Mouse (Mus musculus): Measurements from ENCODE around the gene Lzts3. TPM values are rescaled to one million over a fixed set of nuclear protein-coding genes. Genes with fewer than 3 reads are reported as not detected.

The Lzts3 gene
- polyA plus RNA-seq, 1 experiment: 9.2 TPM

DNA sequence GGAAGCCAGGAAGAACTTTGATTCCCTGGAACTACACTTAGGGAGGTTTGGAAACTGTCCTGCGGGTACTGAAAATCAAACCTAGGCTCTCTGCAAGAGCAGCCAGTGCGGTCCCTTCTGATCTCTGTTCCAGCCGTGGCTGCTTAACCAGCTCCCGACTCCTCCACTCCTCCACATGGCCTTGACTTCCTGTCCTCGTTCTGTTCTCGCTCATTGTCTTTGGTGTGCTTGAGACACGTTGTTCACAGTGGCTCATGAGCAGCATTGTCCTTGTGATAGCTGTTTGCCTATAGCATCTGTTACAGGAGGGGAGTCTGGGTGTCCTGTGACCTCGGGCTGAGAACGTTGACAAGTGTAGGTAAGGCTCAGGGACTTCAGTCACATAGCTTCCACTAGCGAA lies 34.6 kb upstream of the Lzts3 start:
- no peaks in the 10 kb centered on the region for H3K27me3 ChIP-seq (ENCODE audit: control insufficient read depth, insufficient read depth, low read length)
- DNase-seq: no peak
- no peak overlapping the region for H3K4me3 ChIP-seq (ENCODE audit: control insufficient read depth, insufficient read depth, low read length)
- H3K4me1 ChIP-seq (replicated peaks; ENCODE audit: control insufficient read depth, insufficient read depth, low read length): no peaks in the 10 kb centered on the region
- 92% methylated on average over 10 of the region's 10 CpGs for WGBS
- no peak for TF ChIP-seq POLR2A (IDR thresholded peaks at IDR 0.05; ENCODE audit: control insufficient read depth, extremely low read depth, insufficient read depth, low read length, poor library complexity)
- no peak for TF ChIP-seq CTCF (IDR thresholded peaks at IDR 0.05; ENCODE audit: borderline replicate concordance, control insufficient read depth, extremely low read depth, insufficient read depth, low read length, poor library complexity)
- H3K27ac ChIP-seq (ENCODE audit: control insufficient read depth, insufficient read depth, low read length): no peak overlapping the region
- peaks cover 80% of the 10 kb centered on the region for H3K36me3 ChIP-seq (ENCODE audit: control insufficient read depth, insufficient read depth, low read length)

DNA sequence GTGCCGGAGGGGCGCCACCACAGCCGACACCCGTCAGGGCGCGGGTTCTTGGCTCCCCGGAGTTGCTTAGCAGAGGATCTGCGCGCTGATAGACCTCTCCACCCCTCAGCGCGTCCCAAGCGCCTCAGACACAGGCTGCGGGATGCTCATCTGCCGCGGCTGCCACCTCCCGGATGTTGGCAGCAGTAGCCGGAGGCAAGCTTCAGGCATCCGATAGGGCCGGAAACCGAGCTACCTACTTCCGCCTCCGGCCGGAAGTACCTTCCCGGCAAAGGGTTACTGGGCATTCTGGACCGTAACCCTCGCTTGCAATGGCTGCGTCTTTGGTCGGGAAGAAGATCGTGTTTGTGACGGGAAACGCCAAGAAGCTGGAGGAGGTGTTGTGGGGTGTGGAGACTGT lies 25.0 kb upstream of the Lzts3 start, which contains the start of gene Itpa:
Gene Itpa (plus strand): TSS at position 52 of the 400 bp plus-strand sequence.
- H3K27me3 ChIP-seq (ENCODE audit: control insufficient read depth, insufficient read depth, low read length): no peaks in the 10 kb centered on the region
- WGBS: under 1% methylated on average over 31 of the region's 31 CpGs
- peak; percentile 90 for DNase-seq

DNA sequence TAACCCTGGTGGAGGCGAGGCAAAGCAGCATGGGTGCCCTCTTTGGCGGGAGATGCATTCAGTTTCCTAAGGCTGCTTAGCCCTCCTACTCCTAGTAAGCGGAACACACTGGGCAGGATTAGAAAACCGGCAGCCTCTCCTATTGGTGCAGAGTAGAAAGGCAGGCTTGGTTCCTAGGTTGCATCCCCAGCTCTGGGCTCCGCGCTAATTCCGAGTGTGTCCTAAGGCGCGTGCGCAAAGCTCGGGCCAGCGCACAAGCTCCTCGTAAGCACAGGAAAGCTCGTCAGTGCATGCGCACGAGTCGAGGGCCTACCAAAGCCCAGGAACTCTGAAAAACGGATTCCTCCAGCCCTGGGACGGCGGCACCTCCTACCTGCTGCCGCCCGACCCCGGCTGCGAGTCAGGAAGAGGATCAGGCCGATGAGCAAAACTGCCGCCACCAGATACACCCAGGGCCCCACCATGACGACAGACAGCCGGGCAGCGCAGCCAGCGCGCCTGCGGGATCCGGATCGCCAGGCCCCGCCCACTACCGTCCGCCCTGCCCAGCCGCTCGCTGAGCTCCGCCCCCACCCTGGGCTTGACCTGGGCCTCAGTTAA lies 21.6 kb upstream of the Lzts3 start, which contains the start of gene Ddrgk1:
Gene Ddrgk1 (minus strand): TSS at position 558 of the 600 bp plus-strand sequence.
- TF ChIP-seq POLR2A (IDR thresholded peaks at IDR 0.05; ENCODE audit: control insufficient read depth, extremely low read depth, insufficient read depth, low read length, poor library complexity) (peak; percentile 63), CTCF (IDR thresholded peaks at IDR 0.05; ENCODE audit: borderline replicate concordance, control insufficient read depth, extremely low read depth, insufficient read depth, low read length, poor library complexity) (peak; percentile 51; the same call in 1 of the 2 replicates)
- WGBS: under 1% methylated on average over 40 of the region's 40 CpGs
- Histone ChIP-seq H3K4me3 (ENCODE audit: control insufficient read depth, insufficient read depth, low read length) (peak within 1 kb of the TSS; percentile 81), H3K4me1 (replicated peaks; ENCODE audit: control insufficient read depth, insufficient read depth, low read length) (peaks cover 17% of the 10 kb centered on the region), H3K36me3 (ENCODE audit: control insufficient read depth, insufficient read depth, low read length) (peaks cover 3% of the 10 kb centered on the region; the same call in 1 of the 2 replicates), H3K27ac (ENCODE audit: control insufficient read depth, insufficient read depth, low read length) (peak within 1 kb of the TSS; percentile 74), H3K27me3 (ENCODE audit: control insufficient read depth, insufficient read depth, low read length) (no peaks in the 10 kb centered on the region)
- peak; percentile 89 for DNase-seq

More for the DNA sequence above, 25.0 kb upstream of the Lzts3 start, which contains the start of gene Itpa:
- TF ChIP-seq CTCF (IDR thresholded peaks at IDR 0.05; ENCODE audit: borderline replicate concordance, control insufficient read depth, extremely low read depth, insufficient read depth, low read length, poor library complexity): peak; percentile 88
- peak; percentile 53; the same call in 1 of the 2 replicates for TF ChIP-seq POLR2A (IDR thresholded peaks at IDR 0.05; ENCODE audit: control insufficient read depth, extremely low read depth, insufficient read depth, low read length, poor library complexity)
- peak within 1 kb of the TSS; percentile 63 for H3K4me3 ChIP-seq (ENCODE audit: control insufficient read depth, insufficient read depth, low read length)
- H3K4me1 ChIP-seq (replicated peaks; ENCODE audit: control insufficient read depth, insufficient read depth, low read length): peaks cover 17% of the 10 kb centered on the region
- H3K27ac ChIP-seq (ENCODE audit: control insufficient read depth, insufficient read depth, low read length): no peak within 1 kb of the TSS
- peaks cover 12% of the 10 kb centered on the region for H3K36me3 ChIP-seq (ENCODE audit: control insufficient read depth, insufficient read depth, low read length)

DNA sequence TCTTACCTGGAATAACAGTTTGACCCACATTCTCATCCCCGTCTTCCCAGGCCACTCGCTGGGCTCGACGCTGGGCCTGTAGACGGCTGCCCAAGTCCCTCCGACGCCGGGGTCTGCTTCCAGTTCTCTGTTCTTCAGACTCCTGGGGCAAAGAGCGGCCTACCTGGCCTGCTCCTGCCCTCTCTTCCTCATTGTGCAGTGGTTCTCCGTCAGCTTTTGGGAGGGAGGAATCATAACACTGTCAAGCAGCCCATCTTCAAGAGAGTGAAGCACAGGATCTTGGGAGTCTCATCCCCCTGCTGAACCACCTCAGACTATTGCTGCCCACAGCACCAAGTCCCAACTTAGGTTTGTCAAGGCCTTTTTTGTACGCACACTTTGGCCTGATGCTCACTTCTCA lies 20.7 kb upstream of the Lzts3 start:
- Histone ChIP-seq H3K36me3 (ENCODE audit: control insufficient read depth, insufficient read depth, low read length) (peaks cover 3% of the 10 kb centered on the region; the same call in 1 of the 2 replicates), H3K27me3 (ENCODE audit: control insufficient read depth, insufficient read depth, low read length) (no peaks in the 10 kb centered on the region), H3K27ac (ENCODE audit: control insufficient read depth, insufficient read depth, low read length) (no peak overlapping the region), H3K4me3 (ENCODE audit: control insufficient read depth, insufficient read depth, low read length) (no peak overlapping the region), H3K4me1 (replicated peaks; ENCODE audit: control insufficient read depth, insufficient read depth, low read length) (peaks cover 17% of the 10 kb centered on the region)
- TF ChIP-seq POLR2A (IDR thresholded peaks at IDR 0.05; ENCODE audit: control insufficient read depth, extremely low read depth, insufficient read depth, low read length, poor library complexity) (no peak), CTCF (IDR thresholded peaks at IDR 0.05; ENCODE audit: borderline replicate concordance, control insufficient read depth, extremely low read depth, insufficient read depth, low read length, poor library complexity) (no peak)
- no peak for DNase-seq
- WGBS: 92% methylated on average over 11 of the region's 11 CpGs

DNA sequence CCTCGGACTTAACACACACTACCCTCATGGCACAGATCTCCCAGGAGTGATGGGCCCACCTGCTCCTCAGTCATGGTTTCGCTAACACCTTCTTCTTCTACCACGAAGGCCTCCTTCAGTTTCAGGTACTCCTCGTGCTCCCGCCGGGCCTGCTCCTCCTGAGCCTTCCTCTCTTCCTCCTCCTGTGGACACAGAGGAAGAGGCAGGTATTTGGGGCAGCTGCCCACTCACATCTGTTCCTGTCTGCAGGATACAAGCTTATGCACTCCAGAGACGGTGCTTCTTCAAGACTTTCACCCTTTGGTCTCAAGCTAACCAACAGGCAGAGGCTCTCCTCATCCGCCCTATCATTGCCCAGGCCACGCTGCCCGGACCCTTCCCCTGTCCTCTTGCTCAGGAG lies 15.9 kb upstream of the Lzts3 start:
- no peak for TF ChIP-seq CTCF (IDR thresholded peaks at IDR 0.05; ENCODE audit: borderline replicate concordance, control insufficient read depth, extremely low read depth, insufficient read depth, low read length, poor library complexity)
- TF ChIP-seq POLR2A (IDR thresholded peaks at IDR 0.05; ENCODE audit: control insufficient read depth, extremely low read depth, insufficient read depth, low read length, poor library complexity): no peak
- H3K4me3 ChIP-seq (ENCODE audit: control insufficient read depth, insufficient read depth, low read length): no peak overlapping the region

DNA sequence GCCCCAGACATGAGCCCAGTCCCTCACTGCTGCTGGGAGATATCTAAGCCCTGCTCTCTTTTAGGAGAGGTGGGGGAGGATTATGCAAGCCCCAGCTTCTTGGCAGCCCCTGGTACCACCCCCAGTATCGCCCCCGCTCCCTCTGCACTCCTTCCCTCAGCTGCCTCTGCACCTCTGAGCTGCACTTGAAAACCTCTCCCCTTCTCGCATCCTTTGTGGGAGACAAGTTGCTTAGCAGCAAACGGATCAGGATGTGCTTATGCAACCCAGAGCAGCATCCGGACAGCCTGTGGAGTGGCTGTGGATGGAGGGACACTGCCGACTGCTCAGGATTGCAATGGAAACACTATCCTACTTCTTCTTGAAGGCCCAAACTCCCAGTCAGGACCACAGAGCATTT lies 14.9 kb upstream of the Lzts3 start:
- no peaks in the 10 kb centered on the region for H3K4me1 ChIP-seq (replicated peaks; ENCODE audit: control insufficient read depth, insufficient read depth, low read length)
- 97% methylated on average over 6 of the region's 6 CpGs for WGBS
- no peak overlapping the region for H3K4me3 ChIP-seq (ENCODE audit: control insufficient read depth, insufficient read depth, low read length)
- no peak overlapping the region for H3K27ac ChIP-seq (ENCODE audit: control insufficient read depth, insufficient read depth, low read length)
- peaks cover 15% of the 10 kb centered on the region; the same call in 1 of the 2 replicates for H3K36me3 ChIP-seq (ENCODE audit: control insufficient read depth, insufficient read depth, low read length)
- no peaks in the 10 kb centered on the region for H3K27me3 ChIP-seq (ENCODE audit: control insufficient read depth, insufficient read depth, low read length)
- no peak for DNase-seq
- TF ChIP-seq CTCF (IDR thresholded peaks at IDR 0.05; ENCODE audit: borderline replicate concordance, control insufficient read depth, extremely low read depth, insufficient read depth, low read length, poor library complexity) (no peak), POLR2A (IDR thresholded peaks at IDR 0.05; ENCODE audit: control insufficient read depth, extremely low read depth, insufficient read depth, low read length, poor library complexity) (no peak)

More for the DNA sequence above, 15.9 kb upstream of the Lzts3 start:
- WGBS: 99% methylated on average over 10 of the region's 10 CpGs
- no peaks in the 10 kb centered on the region for H3K27me3 ChIP-seq (ENCODE audit: control insufficient read depth, insufficient read depth, low read length)
- peaks cover 15% of the 10 kb centered on the region; the same call in 1 of the 2 replicates for H3K36me3 ChIP-seq (ENCODE audit: control insufficient read depth, insufficient read depth, low read length)
- no peak for DNase-seq
- no peak overlapping the region for H3K27ac ChIP-seq (ENCODE audit: control insufficient read depth, insufficient read depth, low read length)
- H3K4me1 ChIP-seq (replicated peaks; ENCODE audit: control insufficient read depth, insufficient read depth, low read length): peaks cover 5% of the 10 kb centered on the region

Measured in thymus, adult 2 months (tissue).